Mouse (Mus musculus): ENCODE data around the gene Rnf103.
A peak's percentile ranks its signal among the peaks of the same experiment; 100 is the strongest.
"Not testable (repeated sequence)": the region's sequence is repeated elsewhere in the genome, so short reads cannot be mapped to it uniquely, and the experiment has no call there.

Gene Rnf103

GRCm38 (mm10) chr6:71493675-71494340, at the start of gene Rnf103:
TSS of gene Rnf103 (plus strand) at chr6:71493894.
- DNase-seq (ENCODE audit: low spot score in 2 of 2): peak; percentile 94

GRCm38 (mm10) chr6:71444756-71445155, 48.9 kb upstream of the Rnf103 start:
- no peak for DNase-seq (ENCODE audit: low spot score in 2 of 2)

GRCm38 (mm10) chr6:71445560-71445959, 48.1 kb upstream of the Rnf103 start:
- DNase-seq (ENCODE audit: low spot score in 2 of 2): no peak

GRCm38 (mm10) chr6:71452792-71453191, 40.9 kb upstream of the Rnf103 start:
- DNase-seq (ENCODE audit: low spot score in 2 of 2): no peak

- not testable (repeated sequence) for DNase-seq (ENCODE audit: low spot score in 2 of 2)
Measured at GRCm38 (mm10) chr6:71453983-71454739, 39.5 kb upstream of the Rnf103 start.

- DNase-seq (ENCODE audit: low spot score in 2 of 2): no peak
Measured at GRCm38 (mm10) chr6:71457956-71458608, 35.6 kb upstream of the Rnf103 start.

GRCm38 (mm10) chr6:71465146-71465545, 28.5 kb upstream of the Rnf103 start:
- no peak for DNase-seq (ENCODE audit: low spot score in 2 of 2)

GRCm38 (mm10) chr6:71467766-71468165, 25.9 kb upstream of the Rnf103 start:
- DNase-seq (ENCODE audit: low spot score in 2 of 2): peak; percentile 42 to 52

- DNase-seq (ENCODE audit: low spot score in 2 of 2): no peak
Measured at GRCm38 (mm10) chr6:71469291-71469690, 24.4 kb upstream of the Rnf103 start.

GRCm38 (mm10) chr6:71471830-71472520, 21.7 kb upstream of the Rnf103 start:
- no peak for DNase-seq (ENCODE audit: low spot score in 2 of 2)

GRCm38 (mm10) chr6:71472786-71473185, 20.9 kb upstream of the Rnf103 start:
- no peak for DNase-seq (ENCODE audit: low spot score in 2 of 2)

- DNase-seq (ENCODE audit: low spot score in 2 of 2): no peak
Measured at GRCm38 (mm10) chr6:71475604-71476003, 18.1 kb upstream of the Rnf103 start.

- DNase-seq (ENCODE audit: low spot score in 2 of 2): no peak
Measured at GRCm38 (mm10) chr6:71476783-71477182, 16.9 kb upstream of the Rnf103 start.

- not testable (repeated sequence) for DNase-seq (ENCODE audit: low spot score in 2 of 2)
Measured at GRCm38 (mm10) chr6:71478816-71479568, 14.7 kb upstream of the Rnf103 start.

- not testable (repeated sequence) for DNase-seq (ENCODE audit: low spot score in 2 of 2)
Measured at GRCm38 (mm10) chr6:71479588-71479987, 14.1 kb upstream of the Rnf103 start.

- no peak for DNase-seq (ENCODE audit: low spot score in 2 of 2)
Measured at GRCm38 (mm10) chr6:71480136-71480535, 13.6 kb upstream of the Rnf103 start.

GRCm38 (mm10) chr6:71481136-71481535, 12.6 kb upstream of the Rnf103 start:
- no peak for DNase-seq (ENCODE audit: low spot score in 2 of 2)

GRCm38 (mm10) chr6:71485246-71485645, 8.4 kb upstream of the Rnf103 start:
- no peak for DNase-seq (ENCODE audit: low spot score in 2 of 2)

GRCm38 (mm10) chr6:71486226-71486625, 7.5 kb upstream of the Rnf103 start:
- no peak for DNase-seq (ENCODE audit: low spot score in 2 of 2)

GRCm38 (mm10) chr6:71486867-71487266, 6.8 kb upstream of the Rnf103 start:
- DNase-seq (ENCODE audit: low spot score in 2 of 2): no peak

- DNase-seq (ENCODE audit: low spot score in 2 of 2): no peak
Measured at GRCm38 (mm10) chr6:71487966-71488365, 5.7 kb upstream of the Rnf103 start.
